Mouse (Mus musculus): ENCODE measurements around the gene Rtl10. TPM values are rescaled to one million over a fixed set of nuclear protein-coding genes. Genes with fewer than 3 reads are reported as not detected.
"Not testable (repeated sequence)": the region's sequence is repeated elsewhere in the genome, so short reads cannot be mapped to it uniquely, and the experiment has no call there.

The Rtl10 gene
- polyA plus RNA-seq, 1 experiment: 5.9 TPM

DNA sequence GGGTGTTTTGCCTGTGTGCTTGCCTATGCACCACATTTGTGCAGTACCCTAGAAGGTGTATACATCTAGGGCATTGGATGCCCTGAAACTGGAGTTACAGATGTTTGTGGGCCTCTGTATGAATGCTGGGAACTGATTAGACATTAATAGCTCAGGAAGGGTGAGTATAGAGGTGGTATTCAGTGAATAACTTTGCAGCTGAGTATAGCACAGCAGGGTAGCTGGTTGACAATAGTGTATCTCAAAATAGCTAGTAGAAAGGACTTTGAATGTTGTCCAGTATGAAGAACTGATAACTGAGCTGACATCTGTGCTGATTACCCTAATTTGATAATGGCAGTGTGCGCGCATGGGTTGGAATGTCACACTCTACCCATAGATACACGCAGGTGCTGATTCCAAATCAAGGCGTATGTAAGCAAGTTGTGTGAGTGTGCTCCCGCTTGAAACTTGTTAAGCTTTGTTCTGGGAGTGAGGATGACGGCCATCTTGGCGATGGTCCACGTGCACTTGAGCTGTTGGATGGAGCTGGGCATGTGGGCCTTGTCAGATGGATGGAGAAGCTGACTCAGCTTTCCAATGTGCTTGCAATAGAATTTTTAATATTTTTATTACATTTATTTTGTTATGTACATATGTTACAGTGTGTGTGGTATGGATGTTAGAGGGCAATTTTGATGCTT is 25.0 kb downstream of the Rtl10 start:
- TF ChIP-seq POLR2A (IDR thresholded peaks at IDR 0.05; ENCODE audit: borderline replicate concordance, insufficient read depth, low read length) (no peak), CTCF (IDR thresholded peaks at IDR 0.05; ENCODE audit: borderline replicate concordance, insufficient read depth, low read depth, low read length) (no peak)
- Histone ChIP-seq H3K27ac (ENCODE audit: insufficient read depth, low read length) (no peak overlapping the region), H3K4me1 (ENCODE audit: control insufficient read depth, insufficient read depth, low read length) (no peaks in the 10 kb centered on the region), H3K4me3 (replicated peaks; ENCODE audit: insufficient read depth, low read depth, low read length) (no peak overlapping the region), H3K27me3 (ENCODE audit: control insufficient read depth, insufficient read depth, low read length) (no peaks in the 10 kb centered on the region)
- WGBS: 65% methylated on average over 8 of the region's 8 CpGs
- no peak for DNase-seq

DNA sequence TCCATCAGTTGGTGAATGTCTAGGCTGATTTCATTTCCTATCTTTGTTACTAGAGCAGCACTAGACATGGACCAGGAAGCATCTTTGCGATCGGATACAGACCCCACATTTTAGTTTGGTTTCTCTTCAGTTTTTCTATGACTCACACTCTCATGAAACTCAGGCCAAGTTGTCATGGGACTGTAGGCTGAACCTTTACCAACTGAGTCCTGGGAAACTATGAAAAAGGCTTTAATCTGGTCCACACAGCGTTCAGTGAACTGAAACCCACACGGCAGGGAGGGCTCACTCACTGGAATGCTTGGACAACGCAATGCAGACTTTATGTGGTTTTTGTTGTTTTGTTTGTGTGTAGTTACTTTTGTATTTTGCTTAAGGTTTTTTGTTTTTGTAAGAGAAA is 30.0 kb downstream of the Rtl10 start:
- no peaks in the 10 kb centered on the region for H3K4me1 ChIP-seq (ENCODE audit: control insufficient read depth, insufficient read depth, low read length)
- H3K27me3 ChIP-seq (ENCODE audit: control insufficient read depth, insufficient read depth, low read length): no peaks in the 10 kb centered on the region
- no peak for DNase-seq
- 72% methylated on average over 5 of the region's 5 CpGs for WGBS
- no peak overlapping the region for H3K4me3 ChIP-seq (replicated peaks; ENCODE audit: insufficient read depth, low read depth, low read length)
- no peak overlapping the region for H3K27ac ChIP-seq (ENCODE audit: insufficient read depth, low read length)
- TF ChIP-seq CTCF (IDR thresholded peaks at IDR 0.05; ENCODE audit: borderline replicate concordance, insufficient read depth, low read depth, low read length) (no peak), POLR2A (IDR thresholded peaks at IDR 0.05; ENCODE audit: borderline replicate concordance, insufficient read depth, low read length) (no peak)

DNA sequence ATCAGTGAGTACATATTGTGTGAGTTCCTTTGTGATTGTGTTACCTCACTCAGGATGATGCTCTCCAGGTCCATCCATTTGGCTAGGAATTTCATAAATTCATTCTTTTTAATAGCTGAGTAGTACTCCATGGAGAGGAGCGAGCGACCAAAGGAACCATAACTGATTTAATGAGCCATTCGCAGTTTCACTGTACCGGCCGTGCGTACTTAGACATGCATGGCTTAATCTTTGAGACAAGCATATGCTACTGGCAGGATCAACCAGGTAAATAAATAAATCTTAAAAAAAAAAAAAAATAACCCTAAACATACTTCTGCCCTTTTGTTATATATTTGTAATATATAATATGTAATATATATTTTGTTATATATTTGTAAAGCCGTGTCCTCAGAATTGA is 34.4 kb downstream of the Rtl10 start:
- H3K27ac ChIP-seq (ENCODE audit: insufficient read depth, low read length); H3K4me1 ChIP-seq (ENCODE audit: control insufficient read depth, insufficient read depth, low read length); DNase-seq; H3K27me3 ChIP-seq (ENCODE audit: control insufficient read depth, insufficient read depth, low read length); H3K4me3 ChIP-seq (replicated peaks; ENCODE audit: insufficient read depth, low read depth, low read length): not testable (repeated sequence)
- 84% methylated on average over 7 of the region's 7 CpGs for WGBS

DNA sequence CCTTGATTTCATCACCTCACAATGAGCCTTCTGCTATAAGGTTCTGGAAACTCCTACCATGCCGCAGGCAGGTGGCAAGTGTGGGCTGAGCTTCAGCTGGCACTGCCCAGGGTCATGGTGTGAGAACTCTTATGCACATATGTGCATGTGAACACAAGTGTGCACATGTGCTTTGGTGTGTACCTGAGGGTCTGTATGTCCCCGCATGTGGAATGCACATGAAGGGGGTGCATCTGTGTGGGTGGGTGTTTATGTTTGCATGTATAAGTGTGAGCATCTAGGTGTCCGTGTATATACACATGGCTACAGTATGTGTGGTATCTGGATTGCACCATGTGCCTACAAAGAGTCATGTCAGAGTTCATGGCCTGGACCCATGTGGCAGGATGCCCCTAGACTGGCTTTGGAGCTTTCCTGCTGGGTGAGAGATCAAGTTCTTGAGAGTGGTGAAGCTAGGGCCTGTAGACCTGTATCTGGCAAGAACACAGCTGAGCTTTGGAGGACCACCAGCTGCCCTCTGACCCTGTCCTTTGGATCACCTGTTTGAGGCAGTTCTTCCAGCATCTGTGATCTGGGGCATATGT is 38.8 kb downstream of the Rtl10 start:
- H3K27me3 ChIP-seq (ENCODE audit: control insufficient read depth, insufficient read depth, low read length): no peaks in the 10 kb centered on the region
- WGBS: 75% methylated on average over 3 of the region's 3 CpGs
- no peak overlapping the region for H3K27ac ChIP-seq (ENCODE audit: insufficient read depth, low read length)
- DNase-seq: no peak
- no peaks in the 10 kb centered on the region for H3K4me1 ChIP-seq (ENCODE audit: control insufficient read depth, insufficient read depth, low read length)
- no peak for TF ChIP-seq CTCF (IDR thresholded peaks at IDR 0.05; ENCODE audit: borderline replicate concordance, insufficient read depth, low read depth, low read length)
- TF ChIP-seq POLR2A (IDR thresholded peaks at IDR 0.05; ENCODE audit: borderline replicate concordance, insufficient read depth, low read length): no peak
- H3K4me3 ChIP-seq (replicated peaks; ENCODE audit: insufficient read depth, low read depth, low read length): no peak overlapping the region

DNA sequence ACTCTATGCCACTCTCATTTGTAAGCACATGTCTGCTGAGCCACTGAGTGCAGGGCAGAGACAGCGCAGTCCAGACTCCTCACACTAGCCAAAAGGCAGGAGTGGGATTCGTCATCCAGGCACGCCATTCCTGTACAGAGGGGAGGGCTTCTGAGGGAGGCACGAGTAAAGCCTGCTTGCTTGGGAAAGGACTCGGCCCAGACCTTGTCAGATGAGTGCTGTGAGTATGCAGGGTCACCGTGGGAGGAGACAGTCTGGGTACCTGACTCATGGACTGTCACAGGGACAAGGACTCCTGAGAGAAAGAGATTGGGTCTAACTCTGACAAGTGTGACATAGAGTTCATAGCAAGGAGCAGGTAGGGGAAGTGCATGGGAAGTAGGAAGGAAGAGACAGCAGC is 40.6 kb downstream of the Rtl10 start:
- Histone ChIP-seq H3K27me3 (ENCODE audit: control insufficient read depth, insufficient read depth, low read length) (no peaks in the 10 kb centered on the region), H3K4me1 (ENCODE audit: control insufficient read depth, insufficient read depth, low read length) (no peaks in the 10 kb centered on the region; the same call in 1 of the 2 replicates), H3K4me3 (replicated peaks; ENCODE audit: insufficient read depth, low read depth, low read length) (no peak overlapping the region), H3K27ac (ENCODE audit: insufficient read depth, low read length) (no peak overlapping the region)
- TF ChIP-seq POLR2A (IDR thresholded peaks at IDR 0.05; ENCODE audit: borderline replicate concordance, insufficient read depth, low read length): no peak
- no peak for TF ChIP-seq CTCF (IDR thresholded peaks at IDR 0.05; ENCODE audit: borderline replicate concordance, insufficient read depth, low read depth, low read length)
- WGBS: 79% methylated on average over 6 of the region's 6 CpGs
- no peak for DNase-seq

DNA sequence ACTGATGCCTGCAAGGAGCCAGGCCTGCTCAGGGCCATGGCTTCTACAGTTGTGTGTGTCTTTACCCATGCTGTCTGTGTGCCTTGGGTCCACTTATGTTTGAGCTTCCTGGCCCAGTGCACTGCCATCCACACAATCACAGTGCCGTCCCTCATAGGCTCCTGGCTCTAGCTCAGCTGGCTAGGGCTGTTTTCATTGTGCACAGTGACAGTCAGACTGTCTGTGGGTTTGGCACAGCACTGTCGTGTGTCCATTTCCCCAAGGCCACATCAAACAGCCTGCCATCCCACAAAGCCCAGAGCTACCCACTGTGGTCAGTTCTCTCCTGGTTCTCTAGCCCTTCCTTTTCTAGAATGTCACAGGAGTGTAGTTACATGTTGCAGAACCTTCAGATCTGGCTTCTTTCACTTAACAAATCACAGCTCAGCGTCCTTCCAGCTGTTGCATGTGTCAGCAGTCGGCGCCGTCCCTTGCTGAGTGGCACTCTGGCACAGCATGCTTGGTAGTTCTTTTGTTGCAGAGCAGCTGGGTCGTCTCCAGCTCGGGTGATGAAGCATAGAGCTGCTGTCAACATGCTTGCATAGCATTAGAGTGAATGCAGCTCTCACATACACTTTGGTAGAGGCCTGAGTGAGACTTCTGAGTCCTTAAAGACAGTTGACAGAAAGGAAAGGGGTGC is 44.6 kb downstream of the Rtl10 start:
- H3K27me3 ChIP-seq (ENCODE audit: control insufficient read depth, insufficient read depth, low read length): no peaks in the 10 kb centered on the region
- H3K4me3 ChIP-seq (replicated peaks; ENCODE audit: insufficient read depth, low read depth, low read length): no peak overlapping the region
- no peak for TF ChIP-seq CTCF (IDR thresholded peaks at IDR 0.05; ENCODE audit: borderline replicate concordance, insufficient read depth, low read depth, low read length)
- no peak for TF ChIP-seq POLR2A (IDR thresholded peaks at IDR 0.05; ENCODE audit: borderline replicate concordance, insufficient read depth, low read length)
- no peak for DNase-seq
- H3K27ac ChIP-seq (ENCODE audit: insufficient read depth, low read length): no peak overlapping the region
- no peaks in the 10 kb centered on the region; the same call in 1 of the 2 replicates for H3K4me1 ChIP-seq (ENCODE audit: control insufficient read depth, insufficient read depth, low read length)
- 25% methylated on average over 8 of the region's 8 CpGs for WGBS

DNA sequence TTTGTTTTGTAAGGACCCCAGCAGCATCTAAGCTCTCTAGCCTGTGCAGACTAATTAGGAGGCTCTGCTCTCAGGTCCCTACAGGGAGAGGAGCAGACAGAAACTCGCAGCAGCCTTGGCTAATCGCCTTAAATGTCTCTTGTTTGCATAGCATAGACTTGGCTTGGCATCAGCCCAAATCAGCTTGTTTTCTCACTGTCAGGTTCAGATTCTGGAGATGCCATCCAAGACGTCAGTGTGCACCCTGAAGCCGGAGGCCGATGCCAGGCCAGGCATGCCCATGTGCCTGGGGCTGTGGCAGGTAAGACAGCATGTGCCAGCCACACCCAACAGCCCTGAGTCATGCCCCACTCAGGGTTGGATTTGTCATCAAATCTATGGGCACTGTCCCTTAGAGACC is 49.2 kb downstream of the Rtl10 start:
- no peaks in the 10 kb centered on the region for H3K27me3 ChIP-seq (ENCODE audit: control insufficient read depth, insufficient read depth, low read length)
- H3K4me3 ChIP-seq (replicated peaks; ENCODE audit: insufficient read depth, low read depth, low read length): no peak overlapping the region
- TF ChIP-seq POLR2A (IDR thresholded peaks at IDR 0.05; ENCODE audit: borderline replicate concordance, insufficient read depth, low read length): no peak
- no peak for TF ChIP-seq CTCF (IDR thresholded peaks at IDR 0.05; ENCODE audit: borderline replicate concordance, insufficient read depth, low read depth, low read length)
- DNase-seq: peak in 1 of 2 experiments; percentile 9
- 21% methylated on average over 5 of the region's 5 CpGs for WGBS
- no peak overlapping the region for H3K27ac ChIP-seq (ENCODE audit: insufficient read depth, low read length)
- no peaks in the 10 kb centered on the region; the same call in 1 of the 2 replicates for H3K4me1 ChIP-seq (ENCODE audit: control insufficient read depth, insufficient read depth, low read length)

Other genes with a start within 250 kb of the Rtl10 start
- 0.47 TPM in 1 of 2 replicates, not detected in the other for gene Gm49776, start 240.6 kb upstream of the Rtl10 start, polyA plus RNA-seq (2012; rRNA removed)
- gene Dgcr8, start 209.7 kb upstream of the Rtl10 start, polyA plus RNA-seq (2012; rRNA removed): 56.0 and 57.7 TPM in 2 replicates
- 202 and 210 TPM in 2 replicates for gene Tango2, start 150.8 kb upstream of the Rtl10 start, polyA plus RNA-seq (2012; rRNA removed)
- gene Arvcf, start 150.7 kb upstream of the Rtl10 start, polyA plus RNA-seq (2012; rRNA removed): 34.7 and 38.7 TPM in 2 replicates
- 20.6 and 23.1 TPM in 2 replicates for gene Txnrd2, start 72.5 kb upstream of the Rtl10 start, polyA plus RNA-seq (2012; rRNA removed)
- 145 and 146 TPM in 2 replicates for gene Comt, start 72.0 kb upstream of the Rtl10 start, polyA plus RNA-seq (2012; rRNA removed)
- 6.8 and 8.2 TPM in 2 replicates for gene Gnb1l, start 188 bp upstream of the Rtl10 start, polyA plus RNA-seq (2012; rRNA removed)
- 2.4 and 3.0 TPM in 2 replicates for gene Tbx1, start 91.8 kb downstream of the Rtl10 start, polyA plus RNA-seq (2012; rRNA removed)
- 2.1 and 2.5 TPM in 2 replicates for gene Gp1bb, start 123.5 kb downstream of the Rtl10 start, polyA plus RNA-seq (2012; rRNA removed)
- 69.4 and 69.6 TPM in 2 replicates for gene Gm49601, start 127.5 kb downstream of the Rtl10 start, polyA plus RNA-seq (2012; rRNA removed)
- gene Sept5, start 131.1 kb downstream of the Rtl10 start, polyA plus RNA-seq (2012; rRNA removed): 328 and 334 TPM in 2 replicates